Mouse (Mus musculus): ENCODE measurements around the gene St8sia6.

GRCm38 (mm10) chr2:13682488-13683204, 111.2 kb downstream of the St8sia6 start:
- TF ChIP-seq CTCF (IDR thresholded peaks at IDR 0.05; ENCODE audit: extremely low read depth, insufficient read depth, low read length) = no peak
- no peak for TF ChIP-seq POLR2A (IDR thresholded peaks at IDR 0.05; ENCODE audit: extremely low read depth, insufficient read depth, low read length)

Data from cortical plate, adult 2 months (tissue).